Mouse (Mus musculus) liver, embryonic 12.5 days (tissue): ENCODE results near the gene Catip. TPM values are rescaled to one million over a fixed set of nuclear protein-coding genes. Genes with fewer than 3 reads are reported as not detected.
A peak's percentile ranks its signal among the peaks of the same experiment; 100 is the strongest.

Experiments used
- ATAC-seq: fragments of 200-750 bp; cut with Nextera tagmentation; 2 replicates; pipeline ENCODE4 v1.8.0; 2017; ENCODE audit warnings: moderate number of reproducible peaks, mild to moderate bottlenecking, moderate library complexity
- H3K27ac ChIP-seq: fragments of 300-500 bp; sonication (generic); 2 replicates; pipeline ENCODE4 v1.5.1; 2016; ENCODE audit warnings: mild to moderate bottlenecking
- H3K27me3 ChIP-seq: fragments of 300-500 bp; sonication (generic); replicated peaks from 2 replicates; pipeline ENCODE4 v1.6.1; 2016; ENCODE audit warnings: mild to moderate bottlenecking, moderate library complexity
- H3K36me3 ChIP-seq: fragments of 300-500 bp; sonication (generic); 2 replicates; pipeline ENCODE4 v1.6.1; 2016; ENCODE audit warnings: mild to moderate bottlenecking, moderate library complexity
- H3K4me1 ChIP-seq: fragments of 300-500 bp; sonication (generic); 2 replicates; pipeline ENCODE4 v1.6.1; 2016
- H3K4me2 ChIP-seq: fragments of 300-500 bp; sonication (generic); 2 replicates; pipeline ENCODE4 v1.6.1; 2016; ENCODE audit warnings: mild to moderate bottlenecking, moderate library complexity
- H3K4me3 ChIP-seq: fragments of 300-500 bp; sonication (generic); 2 replicates; pipeline ENCODE4 v1.5.1; 2016; ENCODE audit warnings: mild to moderate bottlenecking, moderate library complexity
- H3K9ac ChIP-seq: fragments of 300-500 bp; sonication (generic); 2 replicates; pipeline ENCODE4 v1.6.1; 2016; ENCODE audit warnings: mild to moderate bottlenecking, moderate library complexity
- H3K9me3 ChIP-seq: fragments of 300-500 bp; sonication (generic); replicated peaks from 2 replicates; pipeline ENCODE4 v1.6.1; 2016; ENCODE audit warnings: mild to moderate bottlenecking, moderate library complexity
- WGBS: fragments of 180-500 bp; shearing (Covaris S2); methylation state at CpG from one replicate; pipeline ENCODE4 v1.1.7; 2016; ENCODE audit not compliant: insufficient replicate concordance; 5-methylcytosine and 5-hydroxymethylcytosine counted together
- polyA plus RNA-seq: library from polyadenylated mRNA; unstranded; fragments of >200 nt; fragmentation: Nextera tagmentation; extraction: Ambion mirVana; gene quantifications from 2 replicates; pipeline ENCODE4 v1.2.1, GENCODE M21; 2016

The Catip gene
- polyA plus RNA-seq, 1 experiment from 2014 or later, result 0.14 TPM

DNA sequence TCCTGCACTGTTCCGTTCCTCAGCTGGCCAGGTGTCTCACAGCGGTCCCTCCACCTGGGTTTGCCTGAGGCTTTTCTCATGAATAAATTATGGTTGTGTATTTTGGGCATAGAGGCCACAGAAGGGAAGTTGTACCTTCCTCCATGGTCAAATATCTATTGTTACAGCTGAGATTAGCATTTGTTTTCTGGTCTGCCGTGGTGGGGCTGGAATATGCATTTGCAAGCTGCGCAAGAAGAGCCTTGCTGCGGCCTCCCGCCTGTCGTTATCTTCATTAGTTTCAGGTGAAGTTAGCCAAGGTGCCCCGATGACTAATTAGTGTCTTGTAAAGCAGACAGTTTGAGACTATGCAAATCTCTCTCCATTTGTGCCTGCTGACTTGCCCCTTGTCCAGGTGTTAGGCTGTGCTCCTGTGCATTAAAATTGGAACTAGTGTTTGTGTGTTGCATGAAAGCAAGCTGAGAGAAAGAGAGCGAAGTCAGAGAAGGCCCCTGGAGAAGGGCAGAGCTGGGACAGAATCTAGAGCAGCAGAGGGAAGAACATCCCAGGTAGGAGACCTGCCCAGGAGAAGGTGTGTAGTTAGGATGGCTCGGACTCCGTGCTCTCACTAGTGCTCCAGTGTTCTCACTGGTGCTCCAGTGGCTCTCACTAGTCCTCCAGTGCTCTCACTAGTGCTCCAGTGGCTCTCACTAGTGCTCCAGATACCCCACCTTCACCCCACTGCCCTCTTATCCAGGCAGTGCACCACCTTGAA, 17.6 kb upstream of the Catip start:
- Histone ChIP-seq H3K4me1 (peaks cover 13% of the 10 kb centered on the region; the same call in 1 of the 2 replicates), H3K36me3 (no peaks in the 10 kb centered on the region; the same call in 1 of the 2 replicates), H3K9me3 (no peaks in the 10 kb centered on the region), H3K4me3 (no peak overlapping the region), H3K4me2 (no peak overlapping the region), H3K27ac (no peak overlapping the region), H3K27me3 (no peaks in the 10 kb centered on the region), H3K9ac (no peak overlapping the region)
- no peak for ATAC-seq
- WGBS, result 75% methylated on average over 11 of the region's 11 CpGs

DNA sequence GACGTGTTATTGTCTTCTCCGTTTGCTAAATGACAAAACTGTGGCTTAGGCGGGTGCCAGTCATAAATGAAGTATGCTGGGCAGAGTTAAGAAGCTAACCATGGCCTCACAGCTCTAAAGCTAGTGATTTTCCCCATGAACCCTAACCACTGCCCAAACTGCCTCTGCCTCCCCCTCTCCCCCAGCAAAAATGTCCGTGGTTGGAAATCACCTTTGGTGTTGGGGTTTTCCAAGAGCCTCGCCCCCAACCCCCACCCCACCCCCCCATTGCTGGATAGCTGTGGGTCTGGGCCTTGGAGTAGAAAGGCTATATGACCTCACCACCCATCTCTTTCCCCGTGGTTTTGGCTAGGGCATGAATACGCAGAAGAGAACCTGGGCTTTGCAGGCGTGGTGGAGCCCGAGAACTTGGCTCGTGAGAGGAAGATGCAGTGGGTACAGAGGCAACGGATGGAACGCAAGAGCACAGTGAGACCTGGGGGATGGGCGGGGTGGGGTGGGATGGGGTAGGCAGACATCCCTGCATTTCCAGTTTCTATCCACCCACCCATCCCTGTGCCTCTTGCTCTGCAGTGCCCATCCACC, 10.6 kb upstream of the Catip start:
- Histone ChIP-seq H3K4me3 (no peak overlapping the region), H3K4me1 (no peaks in the 10 kb centered on the region), H3K36me3 (no peaks in the 10 kb centered on the region; the same call in 1 of the 2 replicates), H3K27me3 (no peaks in the 10 kb centered on the region), H3K27ac (no peak overlapping the region), H3K4me2 (no peak overlapping the region), H3K9me3 (no peaks in the 10 kb centered on the region), H3K9ac (no peak overlapping the region)
- ATAC-seq, result no peak
- 71% methylated on average over 13 of the region's 13 CpGs for WGBS

DNA sequence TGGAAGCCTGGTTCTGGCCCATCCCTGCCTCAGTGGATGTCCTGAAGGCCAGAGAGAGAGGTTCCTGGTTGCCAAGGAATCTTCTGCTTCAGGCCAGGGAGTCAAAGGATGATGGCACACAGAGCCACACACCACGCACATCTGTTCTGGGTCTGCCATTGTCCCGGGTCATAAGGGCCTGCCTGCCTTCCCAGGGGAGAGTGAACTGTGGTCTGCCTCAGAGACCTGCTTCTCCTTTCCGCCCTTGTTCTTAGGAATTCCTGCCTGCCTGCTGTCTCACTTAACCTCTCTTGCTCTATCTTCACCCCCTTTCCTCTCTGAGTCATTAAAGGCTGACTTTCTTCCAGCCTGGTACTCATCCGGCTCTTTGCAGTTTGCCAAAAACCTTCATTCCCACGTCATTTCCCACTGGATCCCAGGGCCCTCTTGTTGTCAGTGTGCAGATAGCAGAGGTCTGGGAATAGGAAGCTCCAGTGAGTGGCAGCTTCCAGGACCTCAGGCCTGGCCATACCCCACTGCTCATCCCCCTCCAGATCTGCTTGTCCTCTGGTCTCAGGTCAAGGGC, 9.3 kb upstream of the Catip start:
- H3K4me2 ChIP-seq, result no peak overlapping the region
- WGBS, result 65% methylated on average over 5 of the region's 5 CpGs
- no peak overlapping the region for H3K27ac ChIP-seq
- H3K36me3 ChIP-seq, result no peaks in the 10 kb centered on the region; the same call in 1 of the 2 replicates
- H3K4me3 ChIP-seq, result no peak overlapping the region
- H3K27me3 ChIP-seq, result no peaks in the 10 kb centered on the region
- H3K4me1 ChIP-seq, result no peaks in the 10 kb centered on the region
- ATAC-seq, result no peak
- H3K9me3 ChIP-seq, result no peaks in the 10 kb centered on the region
- H3K9ac ChIP-seq, result no peak overlapping the region

DNA sequence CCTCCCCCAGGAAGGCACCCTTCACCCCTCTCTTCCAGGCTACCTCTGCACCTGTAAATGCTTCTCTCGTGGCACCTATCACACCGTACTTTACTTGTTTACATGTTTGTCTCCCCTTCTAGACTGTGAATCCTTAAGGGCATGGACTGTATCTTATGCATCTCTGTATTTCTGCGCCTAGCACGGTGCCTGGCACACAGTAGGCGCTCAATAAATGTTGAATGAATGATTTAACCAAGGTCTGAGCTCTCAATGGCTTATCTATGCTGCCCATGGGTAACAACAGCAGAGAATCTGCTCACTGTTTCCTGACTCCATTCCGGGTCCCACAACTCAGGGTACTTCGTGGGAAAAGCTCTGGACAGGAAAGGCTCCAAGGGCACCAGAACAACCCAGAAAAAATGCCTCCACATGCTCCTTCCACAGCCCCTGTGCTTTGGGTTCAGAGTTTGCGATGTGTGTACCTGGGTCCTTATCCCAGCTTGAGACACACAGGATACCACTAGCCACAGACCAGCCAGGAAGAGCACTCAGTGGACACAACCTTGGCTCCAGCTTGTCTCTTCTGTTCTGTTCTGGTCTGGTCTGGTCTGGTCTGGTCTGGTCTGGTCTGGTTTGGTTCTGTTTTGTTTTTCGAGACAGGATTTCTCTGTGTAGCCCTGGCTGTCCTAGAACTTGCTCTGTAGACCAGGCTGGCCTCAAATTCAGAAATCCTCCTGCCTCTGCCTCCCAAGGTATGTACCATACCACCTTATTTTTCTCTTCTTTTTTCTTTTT, 8.3 kb upstream of the Catip start:
- WGBS, result 69% methylated on average over 9 of the region's 9 CpGs
- Histone ChIP-seq H3K9me3 (no peaks in the 10 kb centered on the region), H3K9ac (no peak overlapping the region), H3K27ac (no peak overlapping the region), H3K4me2 (no peak overlapping the region), H3K36me3 (no peaks in the 10 kb centered on the region; the same call in 1 of the 2 replicates), H3K4me1 (no peaks in the 10 kb centered on the region), H3K4me3 (no peak overlapping the region), H3K27me3 (no peaks in the 10 kb centered on the region)
- no peak for ATAC-seq

DNA sequence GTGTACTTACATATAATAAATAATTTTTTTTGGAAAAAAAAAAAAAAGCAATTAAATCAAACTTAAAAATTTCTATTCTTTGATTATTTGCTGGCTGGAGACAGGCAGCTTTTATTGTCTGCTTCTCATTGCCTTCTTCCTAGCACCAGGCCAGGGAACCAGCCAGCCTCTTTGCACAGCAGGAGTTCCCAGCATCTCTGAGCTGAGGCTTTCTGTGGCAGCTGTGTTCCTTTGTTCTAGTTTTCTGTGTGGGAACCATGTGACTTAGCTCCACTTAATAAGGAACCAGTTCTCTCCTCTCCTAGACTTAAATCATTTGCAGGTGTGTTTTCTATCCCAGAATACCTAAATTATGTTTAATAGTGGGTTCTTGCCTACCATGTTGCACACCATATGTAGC, 4.4 kb upstream of the Catip start:
- H3K4me1 ChIP-seq, result no peaks in the 10 kb centered on the region
- H3K36me3 ChIP-seq, result no peaks in the 10 kb centered on the region
- no peak overlapping the region for H3K4me2 ChIP-seq
- H3K27ac ChIP-seq, result no peak overlapping the region
- H3K27me3 ChIP-seq, result peaks cover 4% of the 10 kb centered on the region; the same call in 1 of the 2 replicates
- no peaks in the 10 kb centered on the region for H3K9me3 ChIP-seq
- no peak overlapping the region for H3K4me3 ChIP-seq
- no peak overlapping the region for H3K9ac ChIP-seq
- no peak for ATAC-seq

DNA sequence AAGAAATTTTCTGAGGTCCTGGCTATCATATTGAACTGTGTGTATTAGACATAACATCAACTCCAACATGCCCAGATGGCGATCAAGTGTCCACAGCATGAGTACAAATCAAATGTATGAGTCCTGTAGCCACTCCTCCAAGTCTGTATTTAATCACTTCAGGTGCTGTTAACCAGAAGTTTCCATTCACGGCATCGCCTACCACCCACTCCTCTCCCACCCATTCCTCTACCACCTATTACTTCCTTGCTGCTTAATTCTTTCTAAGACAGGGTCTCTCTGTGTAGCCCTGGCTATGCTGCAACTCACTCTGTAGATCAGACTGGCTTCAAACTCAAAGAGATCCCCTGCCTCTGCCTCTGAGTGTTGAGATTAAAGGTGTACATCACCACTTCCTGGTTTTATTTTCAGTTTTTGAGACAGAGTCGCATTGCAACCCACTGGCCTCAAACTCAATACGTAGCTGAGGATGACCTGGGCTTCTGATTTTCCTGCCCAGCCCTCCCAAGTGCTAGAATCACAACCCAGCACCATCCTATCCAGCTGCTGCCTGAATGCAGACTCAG, 1.9 kb upstream of the Catip start:
- ATAC-seq, result no peak
- Histone ChIP-seq H3K27me3 (peaks cover 10% of the 10 kb centered on the region; the same call in 1 of the 2 replicates), H3K27ac (no peak overlapping the region), H3K4me2 (no peak overlapping the region), H3K9me3 (no peaks in the 10 kb centered on the region), H3K4me1 (0 out of 2 replicates have a peak, but pooled peaks cover 8% of the 10 kb centered on the region), H3K36me3 (no peaks in the 10 kb centered on the region), H3K4me3 (no peak overlapping the region), H3K9ac (no peak overlapping the region)
- WGBS, result 68% methylated on average over 5 of the region's 5 CpGs

DNA sequence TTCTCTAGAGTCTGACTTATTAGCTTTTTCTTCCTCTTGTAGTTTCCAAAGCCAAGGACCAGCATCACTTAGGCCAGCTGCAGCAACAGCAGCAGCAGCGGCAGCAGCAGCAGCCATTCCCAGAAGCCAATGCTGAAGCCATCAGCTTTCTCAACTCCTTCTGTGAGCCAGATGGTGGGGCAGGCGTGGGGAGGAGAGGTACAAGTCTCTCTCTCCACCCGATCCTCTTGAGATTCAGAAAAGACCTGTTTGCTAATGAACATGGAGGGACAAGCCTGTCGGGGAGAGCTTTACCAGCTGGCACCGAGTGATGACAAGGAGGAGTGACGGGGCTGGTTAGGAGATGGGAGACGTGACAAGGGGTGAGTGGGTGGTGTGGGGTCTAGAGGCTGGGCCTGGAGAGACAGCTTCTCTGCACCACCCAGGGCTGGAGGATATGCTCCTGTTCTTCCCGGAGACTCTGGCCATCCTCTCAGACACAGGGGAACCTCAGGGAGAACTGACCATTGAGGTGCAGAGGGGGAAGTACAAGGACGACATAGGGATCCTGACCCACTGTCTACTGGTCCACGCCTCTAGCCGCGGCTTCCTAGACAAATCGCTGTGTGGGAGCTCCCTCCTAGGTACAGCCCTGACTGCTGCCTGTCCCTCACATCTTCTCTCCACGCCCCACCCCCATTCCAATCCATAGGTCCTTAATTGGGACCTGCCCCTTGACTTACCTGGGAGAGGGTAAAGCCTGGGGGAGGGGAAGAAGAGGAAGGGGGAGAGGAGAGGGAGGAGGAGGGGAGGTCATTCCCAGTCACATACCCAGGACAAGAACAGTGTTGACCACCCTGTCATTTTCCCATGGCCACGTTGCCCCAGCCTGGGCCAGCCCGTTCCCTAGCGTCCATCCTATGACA, 669 bp downstream of the Catip start:
- H3K9me3 ChIP-seq, result no peaks in the 10 kb centered on the region
- peak; percentile 38 for ATAC-seq
- H3K27me3 ChIP-seq, result peaks cover 27% of the 10 kb centered on the region
- H3K27ac ChIP-seq, result no peak overlapping the region
- H3K4me2 ChIP-seq, result no peak overlapping the region
- H3K4me3 ChIP-seq, result no peak overlapping the region
- peaks cover 14% of the 10 kb centered on the region for H3K4me1 ChIP-seq
- 54% methylated on average over 17 of the region's 17 CpGs for WGBS
- no peaks in the 10 kb centered on the region for H3K36me3 ChIP-seq
- no peak overlapping the region for H3K9ac ChIP-seq

DNA sequence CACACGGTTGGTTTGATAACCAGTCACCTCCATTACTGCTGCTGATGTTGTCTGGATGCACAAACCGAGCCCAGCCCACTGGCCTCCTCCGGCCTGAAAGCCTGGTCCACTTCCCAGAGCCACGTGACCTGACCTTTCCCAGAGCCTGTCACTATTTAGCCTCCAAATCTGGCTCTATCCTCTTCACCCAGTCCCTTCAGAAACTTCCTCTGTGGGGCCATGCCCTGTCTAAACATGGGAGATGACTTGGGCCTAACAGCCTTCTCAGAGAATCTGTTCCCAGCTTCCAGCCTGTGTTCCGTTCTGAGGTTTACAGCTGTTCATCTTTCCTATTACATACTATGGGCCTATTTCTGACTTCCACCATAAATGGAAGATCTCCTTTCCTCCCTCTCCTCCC, 1.5 kb downstream of the Catip start:
- Histone ChIP-seq H3K9ac (no peak overlapping the region), H3K9me3 (no peaks in the 10 kb centered on the region), H3K4me3 (no peak overlapping the region), H3K4me1 (peaks cover 23% of the 10 kb centered on the region), H3K27me3 (peaks cover 34% of the 10 kb centered on the region), H3K4me2 (no peak overlapping the region), H3K36me3 (no peaks in the 10 kb centered on the region), H3K27ac (no peak overlapping the region)
- ATAC-seq, result no peak
- WGBS, result 60% methylated on average over 5 of the region's 5 CpGs

DNA sequence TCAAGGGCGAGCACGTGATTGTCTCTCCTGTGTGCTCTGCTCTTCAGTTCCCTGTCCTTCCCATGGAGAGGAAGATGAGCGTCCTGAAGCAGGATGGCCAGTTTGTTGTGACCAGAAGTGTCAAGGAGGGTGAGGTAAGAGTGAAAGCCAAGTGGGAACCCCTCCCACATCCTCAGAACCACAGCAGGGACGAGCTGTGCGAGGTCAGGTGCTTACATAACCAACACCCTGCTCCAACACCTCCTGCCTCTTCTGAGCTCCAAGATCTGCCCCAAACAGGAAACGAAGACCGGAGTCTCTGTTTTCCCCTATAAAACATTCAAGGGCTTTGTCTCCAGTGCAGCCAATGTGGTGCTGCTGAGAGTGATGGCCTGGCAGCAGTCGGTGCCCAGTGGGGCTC, 2.4 kb downstream of the Catip start:
- 52% methylated on average over 8 of the region's 8 CpGs for WGBS
- Histone ChIP-seq H3K27ac (no peak overlapping the region), H3K4me1 (peaks cover 26% of the 10 kb centered on the region), H3K9me3 (no peaks in the 10 kb centered on the region), H3K4me3 (no peak overlapping the region), H3K4me2 (no peak overlapping the region), H3K36me3 (no peaks in the 10 kb centered on the region), H3K9ac (no peak overlapping the region), H3K27me3 (peaks cover 34% of the 10 kb centered on the region)
- ATAC-seq, result no peak

DNA sequence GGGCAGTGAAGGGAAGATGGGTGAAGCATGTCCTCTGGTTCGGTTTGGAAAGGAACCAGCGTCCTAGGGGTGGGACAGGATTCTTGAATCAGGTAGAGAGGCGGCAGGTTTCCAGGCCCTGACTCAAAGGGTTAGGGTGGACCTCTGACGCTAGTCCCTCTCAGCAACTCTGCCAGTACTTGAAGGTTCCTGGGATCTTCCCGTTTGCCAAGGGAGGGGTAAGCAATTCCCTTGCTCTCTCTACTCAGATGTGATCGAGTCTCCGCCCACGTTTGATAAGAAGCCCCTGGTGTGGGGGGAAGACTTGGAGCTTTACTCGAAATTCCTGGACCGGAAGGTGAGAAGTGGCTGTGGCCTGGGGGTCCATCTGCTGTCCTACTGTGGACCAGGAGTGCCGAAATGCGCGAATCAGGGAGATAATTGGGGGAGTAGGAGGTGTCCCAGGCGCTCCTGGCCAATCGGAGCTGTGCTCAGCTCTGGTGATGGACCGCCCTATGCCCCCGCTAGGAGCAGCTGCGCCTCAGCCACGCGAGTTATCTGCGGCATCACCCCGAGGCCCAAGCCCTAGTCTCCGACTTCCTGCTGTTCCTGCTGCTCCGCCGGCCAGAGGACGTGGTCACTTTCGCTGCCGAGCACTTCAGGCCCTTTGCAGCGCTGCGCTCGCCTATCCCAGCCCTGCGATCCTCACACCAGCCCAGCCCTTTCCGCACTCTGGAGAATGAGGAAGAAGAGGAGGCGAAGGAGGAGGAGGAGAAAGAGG, 6.2 kb downstream of the Catip start:
- H3K36me3 ChIP-seq, result no peaks in the 10 kb centered on the region
- peak overlapping the region; percentile 81 for H3K4me2 ChIP-seq
- no peaks in the 10 kb centered on the region for H3K9me3 ChIP-seq
- H3K27ac ChIP-seq, result peak overlapping the region; percentile 45; the same call in 1 of the 2 replicates
- peak overlapping the region; percentile 59 for H3K9ac ChIP-seq
- ATAC-seq, result peak; percentile 87
- peak overlapping the region; percentile 53 for H3K4me3 ChIP-seq
- 6% methylated on average over 34 of the region's 34 CpGs for WGBS
- peaks cover 23% of the 10 kb centered on the region for H3K4me1 ChIP-seq
- H3K27me3 ChIP-seq, result peaks cover 33% of the 10 kb centered on the region
